Mouse (Mus musculus) hindbrain, embryonic 15.5 days (tissue): ENCODE results near the gene Gm49510. TPM values are rescaled to one million over a fixed set of nuclear protein-coding genes. Genes with fewer than 3 reads are reported as not detected.

Experiments used
- ATAC-seq: fragments of 200-750 bp; cut with Nextera tagmentation; 2 replicates; pipeline ENCODE4 v1.8.0; 2017; ENCODE audit warnings: low read depth, moderate number of reproducible peaks, moderate TSS enrichment; ENCODE audit not compliant: low FRiP score
- H3K27ac ChIP-seq: fragments of 300-500 bp; sonication (generic); replicated peaks from 2 replicates; pipeline ENCODE4 v1.5.1; 2015; ENCODE audit warnings: mild to moderate bottlenecking, inconsistent platforms
- H3K27me3 ChIP-seq: fragments of 300-500 bp; sonication (generic); 2 replicates; pipeline ENCODE4 v1.6.1; 2015; ENCODE audit warnings: control low read depth, inconsistent platforms
- H3K36me3 ChIP-seq: fragments of 300-500 bp; sonication (generic); 2 replicates; pipeline ENCODE4 v1.6.1; 2015; ENCODE audit warnings: control low read depth, inconsistent platforms
- H3K4me1 ChIP-seq: fragments of 300-500 bp; sonication (generic); replicated peaks from 2 replicates; pipeline ENCODE4 v1.6.1; 2015; ENCODE audit warnings: control low read depth, inconsistent platforms
- H3K4me2 ChIP-seq: fragments of 300-500 bp; sonication (generic); 2 replicates; pipeline ENCODE4 v1.6.1; 2015; ENCODE audit warnings: moderate library complexity, mild to moderate bottlenecking, inconsistent platforms
- H3K4me3 ChIP-seq: fragments of 300-500 bp; sonication (generic); 2 replicates; pipeline ENCODE4 v1.5.1; 2015; ENCODE audit warnings: mild to moderate bottlenecking, inconsistent platforms
- H3K9ac ChIP-seq: fragments of 300-500 bp; sonication (generic); 2 replicates; pipeline ENCODE4 v1.6.1; 2015; ENCODE audit warnings: inconsistent platforms
- H3K9me3 ChIP-seq: fragments of 300-500 bp; sonication (generic); 2 replicates; pipeline ENCODE4 v1.6.1; 2016; ENCODE audit warnings: control low read depth, inconsistent platforms
- WGBS: fragments of 180-500 bp; shearing (Covaris S2); methylation state at CpG from one replicate; pipeline ENCODE4 v1.1.7; 2015; 5-methylcytosine and 5-hydroxymethylcytosine counted together
- polyA plus RNA-seq: library from polyadenylated mRNA; unstranded; fragments of >200 nt; fragmentation: Nextera tagmentation; extraction: Ambion mirVana; gene quantifications from 2 replicates; pipeline ENCODE4 v1.2.1, GENCODE M21; 2015

Gene Gm49510
- polyA plus RNA-seq, 1 experiment from 2014 or later, result not detected

DNA sequence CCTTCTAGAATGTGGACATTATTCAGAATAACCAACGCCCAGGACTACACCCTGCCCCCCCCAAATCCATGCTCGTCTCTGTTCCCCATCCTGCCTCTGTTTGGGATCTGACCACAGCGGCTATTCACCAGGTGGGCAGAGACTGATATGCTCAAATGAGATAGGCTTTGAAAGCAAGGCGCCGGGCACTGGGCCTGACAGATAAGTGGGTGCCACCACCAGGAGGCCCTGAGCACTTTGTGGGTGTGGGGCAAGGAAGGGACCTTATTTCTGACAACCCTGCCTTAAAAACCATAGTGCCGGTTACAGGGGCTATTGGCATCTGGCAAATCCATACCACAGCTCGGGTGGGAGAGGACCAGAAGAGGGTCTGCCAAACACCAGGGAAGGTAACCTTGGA is 23.2 kb downstream of the Gm49510 start:
- peaks cover 7% of the 10 kb centered on the region; the same call in 1 of the 2 replicates for H3K36me3 ChIP-seq
- H3K9me3 ChIP-seq, result no peaks in the 10 kb centered on the region
- H3K4me1 ChIP-seq, result peaks cover 22% of the 10 kb centered on the region
- H3K4me2 ChIP-seq, result no peak overlapping the region
- H3K27me3 ChIP-seq, result peaks cover 8% of the 10 kb centered on the region; the same call in 1 of the 2 replicates
- no peak overlapping the region for H3K27ac ChIP-seq
- no peak overlapping the region for H3K4me3 ChIP-seq
- 89% methylated on average over 7 of the region's 7 CpGs for WGBS
- H3K9ac ChIP-seq, result no peak overlapping the region
- no peak for ATAC-seq

DNA sequence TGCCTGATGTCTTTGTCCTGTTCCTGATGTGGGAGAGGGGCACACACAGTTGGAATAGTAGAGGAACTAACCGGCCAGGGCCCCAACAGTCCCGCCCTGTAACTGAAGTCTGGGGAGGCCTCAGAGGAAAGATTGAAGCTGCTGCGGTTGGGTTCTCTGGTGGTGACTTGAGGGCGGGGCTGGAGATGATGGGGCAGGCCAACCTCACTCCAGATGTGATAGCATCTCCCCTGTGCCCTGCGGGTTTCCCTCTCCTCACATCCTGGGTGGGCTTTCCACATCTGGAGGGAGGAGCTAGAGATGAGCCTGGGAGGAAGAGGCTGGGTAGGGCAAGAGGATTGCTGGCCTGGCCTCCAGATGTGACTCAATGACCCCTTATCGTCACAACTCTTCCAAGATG is 24.1 kb downstream of the Gm49510 start:
- no peak overlapping the region for H3K4me3 ChIP-seq
- H3K9me3 ChIP-seq, result no peaks in the 10 kb centered on the region
- H3K27ac ChIP-seq, result no peak overlapping the region
- peaks cover 26% of the 10 kb centered on the region for H3K4me1 ChIP-seq
- no peak for ATAC-seq
- no peak overlapping the region for H3K9ac ChIP-seq
- WGBS, result 74% methylated on average over 6 of the region's 6 CpGs
- no peak overlapping the region for H3K4me2 ChIP-seq
- peaks cover 10% of the 10 kb centered on the region; the same call in 1 of the 2 replicates for H3K27me3 ChIP-seq
- peaks cover 7% of the 10 kb centered on the region; the same call in 1 of the 2 replicates for H3K36me3 ChIP-seq

GRCm38 (mm10) chr15:78925129-78925528 is 25.7 kb downstream of the Gm49510 start:
- Histone ChIP-seq H3K4me3 (no peak overlapping the region), H3K36me3 (no peaks in the 10 kb centered on the region), H3K27me3 (peaks cover 10% of the 10 kb centered on the region; the same call in 1 of the 2 replicates), H3K4me1 (peaks cover 26% of the 10 kb centered on the region), H3K9ac (no peak overlapping the region), H3K9me3 (no peaks in the 10 kb centered on the region), H3K27ac (0 out of 2 replicates have a peak overlapping the region, but pooled peaks have one; percentile 52), H3K4me2 (no peak overlapping the region)
- 35% methylated on average over 8 of the region's 8 CpGs for WGBS
- ATAC-seq, result no peak

DNA sequence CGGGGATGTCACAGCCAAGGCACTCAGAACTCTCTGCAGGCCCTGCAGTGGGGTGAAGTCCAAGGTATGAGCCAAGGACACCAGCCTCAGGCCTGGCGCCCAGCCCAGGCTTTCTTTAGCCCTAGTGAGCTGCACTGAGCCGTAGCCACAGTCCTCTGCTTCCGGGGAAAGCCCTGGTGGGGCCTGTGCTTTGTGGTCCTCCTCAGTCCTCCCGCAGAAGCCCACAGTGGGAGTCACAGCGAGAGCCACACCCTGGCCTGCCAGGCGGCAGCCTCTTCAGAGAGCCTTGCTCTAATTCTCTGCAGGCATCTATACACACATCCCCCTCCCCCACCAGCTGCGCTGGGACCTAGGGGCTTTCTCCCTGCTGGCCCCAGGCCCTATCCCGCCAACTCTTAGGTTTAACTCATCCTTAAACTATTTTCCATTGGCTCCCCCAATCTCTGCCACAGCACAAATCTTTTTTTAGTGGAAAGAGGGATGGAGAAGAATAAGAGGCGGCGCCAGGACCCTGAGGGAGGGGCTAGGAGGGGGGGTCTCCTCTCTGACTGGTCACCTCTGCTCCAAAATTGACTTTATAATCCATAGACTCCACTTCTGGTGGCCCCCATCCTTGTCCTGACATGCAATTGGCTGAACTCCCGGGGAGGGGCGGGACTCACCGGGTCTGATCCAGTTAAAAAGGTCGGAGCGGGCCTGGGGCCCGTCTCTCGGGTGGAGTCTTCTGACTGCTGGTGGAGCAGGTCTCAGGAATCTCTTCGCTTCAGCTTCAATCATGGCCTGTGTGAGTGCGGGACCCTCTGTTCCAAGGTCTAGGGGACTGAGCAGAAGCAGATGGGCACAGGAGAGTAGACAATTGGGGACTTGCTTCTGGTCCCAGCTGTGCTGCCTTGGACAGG is 26.8 kb downstream of the Gm49510 start, which contains the start of gene Lgals1:
Lgals1 (plus strand) TSS at position 705 of the 899 bp plus-strand sequence.
- H3K36me3 ChIP-seq, result no peaks in the 10 kb centered on the region
- peak within 1 kb of the TSS; percentile 57 for H3K4me2 ChIP-seq
- ATAC-seq, result peak; percentile 65
- peak within 1 kb of the TSS; percentile 52; the same call in 1 of the 2 replicates for H3K27ac ChIP-seq
- peaks cover 26% of the 10 kb centered on the region for H3K4me1 ChIP-seq
- H3K9me3 ChIP-seq, result no peaks in the 10 kb centered on the region
- peaks cover 10% of the 10 kb centered on the region; the same call in 1 of the 2 replicates for H3K27me3 ChIP-seq
- peak within 1 kb of the TSS; percentile 31 for H3K4me3 ChIP-seq
- 8% methylated on average over 20 of the region's 20 CpGs for WGBS
- H3K9ac ChIP-seq, result no peak within 1 kb of the TSS; the same call in 1 of the 2 replicates

DNA sequence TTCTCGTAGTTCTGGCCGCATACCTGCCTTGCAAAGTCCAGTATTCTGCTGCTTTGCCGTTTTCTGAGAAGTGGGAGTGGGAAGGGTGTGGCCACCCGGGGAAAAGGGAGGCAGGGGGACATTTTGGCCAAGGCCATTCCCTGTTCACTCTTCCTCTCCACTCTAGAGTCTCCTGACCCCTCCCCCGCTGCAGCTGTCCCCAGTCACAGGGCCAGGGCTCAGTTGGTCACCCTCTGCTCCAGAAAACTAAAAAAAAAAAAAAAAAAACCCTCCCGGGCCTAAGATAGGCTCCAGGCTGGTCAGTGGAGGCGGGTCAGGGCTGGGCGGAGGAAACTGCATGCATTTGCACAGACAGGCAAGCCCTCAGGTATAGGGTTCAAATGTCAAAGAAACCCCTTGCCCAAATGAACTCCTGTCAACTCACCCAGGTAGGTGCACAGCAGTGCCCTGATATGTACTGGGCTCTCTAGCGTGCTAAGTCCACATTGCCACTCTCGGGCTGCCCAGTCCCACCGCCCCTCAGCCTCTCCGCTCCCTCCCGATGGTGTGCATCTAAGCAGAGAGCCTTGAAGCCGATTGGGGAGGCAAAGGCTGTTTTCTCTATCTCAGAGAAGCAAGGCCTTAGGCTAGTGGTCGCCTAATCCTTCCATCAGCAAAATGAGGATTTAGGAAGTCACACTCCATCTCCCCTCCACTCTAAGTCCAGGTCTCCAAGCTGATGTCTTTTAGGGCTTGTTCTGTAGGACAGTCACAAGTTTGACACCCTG is 27.7 kb downstream of the Gm49510 start:
- H3K4me3 ChIP-seq, result peak overlapping the region; percentile 31
- peak overlapping the region; percentile 57 for H3K4me2 ChIP-seq
- 28% methylated on average over 15 of the region's 15 CpGs for WGBS
- H3K36me3 ChIP-seq, result no peaks in the 10 kb centered on the region
- H3K9ac ChIP-seq, result 0 out of 2 replicates have a peak overlapping the region, but pooled peaks have one; percentile 5
- H3K27ac ChIP-seq, result no peak overlapping the region
- peaks cover 10% of the 10 kb centered on the region; the same call in 1 of the 2 replicates for H3K27me3 ChIP-seq
- H3K4me1 ChIP-seq, result peaks cover 26% of the 10 kb centered on the region
- no peak for ATAC-seq
- no peaks in the 10 kb centered on the region for H3K9me3 ChIP-seq

DNA sequence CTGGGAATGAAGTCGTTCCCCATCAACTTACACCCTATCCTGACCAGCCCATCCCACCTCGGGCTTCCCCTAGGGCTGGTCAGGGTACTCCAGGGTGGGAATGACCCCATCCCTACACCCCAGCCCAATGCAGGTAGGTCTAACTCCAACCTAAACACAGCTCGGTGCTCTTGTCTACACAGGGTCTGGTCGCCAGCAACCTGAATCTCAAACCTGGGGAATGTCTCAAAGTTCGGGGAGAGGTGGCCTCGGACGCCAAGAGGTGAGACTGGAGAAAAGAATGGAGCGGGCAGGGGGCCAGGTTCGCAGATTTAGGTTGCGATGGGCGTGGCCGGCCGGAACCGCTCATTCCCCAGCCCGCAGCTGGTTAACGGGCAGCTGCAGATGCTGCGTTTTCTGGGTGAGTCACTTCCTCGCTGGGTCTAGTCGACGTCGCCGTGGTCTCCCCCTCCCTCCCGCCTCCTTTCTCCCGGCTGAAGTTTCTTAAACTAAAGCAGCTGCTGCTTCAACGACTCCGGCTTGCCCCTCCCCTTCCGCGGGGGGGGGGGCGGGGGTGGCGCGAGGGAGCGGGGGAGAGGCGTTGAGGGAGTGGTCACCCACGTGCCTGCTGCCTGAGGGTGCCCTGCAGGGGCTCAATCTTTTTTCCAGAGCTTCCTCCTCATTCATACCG is 28.5 kb downstream of the Gm49510 start:
- no peak overlapping the region for H3K27ac ChIP-seq
- WGBS, result under 1% methylated on average over 28 of the region's 35 CpGs
- peak overlapping the region; percentile 5; the same call in 1 of the 2 replicates for H3K9ac ChIP-seq
- H3K9me3 ChIP-seq, result no peaks in the 10 kb centered on the region
- peaks cover 26% of the 10 kb centered on the region for H3K4me1 ChIP-seq
- peak overlapping the region; percentile 31 for H3K4me3 ChIP-seq
- no peak for ATAC-seq
- peak overlapping the region; percentile 57 for H3K4me2 ChIP-seq
- H3K36me3 ChIP-seq, result no peaks in the 10 kb centered on the region
- peaks cover 10% of the 10 kb centered on the region; the same call in 1 of the 2 replicates for H3K27me3 ChIP-seq

GRCm38 (mm10) chr15:78928539-78928938 is 29.1 kb downstream of the Gm49510 start:
- ATAC-seq, result no peak
- peaks cover 10% of the 10 kb centered on the region; the same call in 1 of the 2 replicates for H3K27me3 ChIP-seq
- no peak overlapping the region for H3K9ac ChIP-seq
- H3K4me1 ChIP-seq, result peaks cover 26% of the 10 kb centered on the region
- WGBS, result 50% methylated on average over 8 of the region's 8 CpGs
- 0 out of 2 replicates have a peak overlapping the region, but pooled peaks have one; percentile 31 for H3K4me3 ChIP-seq
- no peaks in the 10 kb centered on the region for H3K9me3 ChIP-seq
- H3K36me3 ChIP-seq, result no peaks in the 10 kb centered on the region
- H3K27ac ChIP-seq, result no peak overlapping the region
- peak overlapping the region; percentile 57 for H3K4me2 ChIP-seq

DNA sequence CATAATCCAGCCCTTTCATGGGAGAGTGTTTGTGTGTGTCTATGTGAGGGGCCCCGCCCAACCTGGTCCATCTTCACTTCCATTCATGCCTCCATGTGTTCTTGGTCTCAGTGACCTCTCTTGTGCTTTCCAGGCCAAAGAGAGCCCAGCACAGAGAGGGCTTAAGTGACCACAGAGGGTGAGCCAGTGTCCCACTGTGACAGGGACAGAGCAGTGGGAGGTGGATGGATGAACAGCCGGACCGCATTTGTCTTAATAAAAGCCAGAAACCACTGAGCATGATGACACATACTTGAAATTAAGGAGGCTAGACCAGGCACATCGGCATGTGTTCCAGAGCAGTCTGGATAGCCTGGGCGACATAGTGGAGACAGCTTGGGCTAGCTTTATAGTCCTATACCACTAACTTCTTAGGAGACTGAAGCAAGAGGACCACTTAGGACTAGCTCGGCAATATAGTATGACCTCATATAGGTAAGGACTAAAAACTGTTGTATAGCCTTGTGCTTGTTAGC is 30.8 kb downstream of the Gm49510 start:
- WGBS, result 92% methylated on average over 6 of the region's 6 CpGs
- Histone ChIP-seq H3K4me2 (no peak overlapping the region), H3K27ac (no peak overlapping the region), H3K9me3 (no peaks in the 10 kb centered on the region), H3K4me1 (peaks cover 26% of the 10 kb centered on the region), H3K4me3 (no peak overlapping the region), H3K9ac (no peak overlapping the region), H3K27me3 (peaks cover 10% of the 10 kb centered on the region; the same call in 1 of the 2 replicates), H3K36me3 (no peaks in the 10 kb centered on the region)
- no peak for ATAC-seq

DNA sequence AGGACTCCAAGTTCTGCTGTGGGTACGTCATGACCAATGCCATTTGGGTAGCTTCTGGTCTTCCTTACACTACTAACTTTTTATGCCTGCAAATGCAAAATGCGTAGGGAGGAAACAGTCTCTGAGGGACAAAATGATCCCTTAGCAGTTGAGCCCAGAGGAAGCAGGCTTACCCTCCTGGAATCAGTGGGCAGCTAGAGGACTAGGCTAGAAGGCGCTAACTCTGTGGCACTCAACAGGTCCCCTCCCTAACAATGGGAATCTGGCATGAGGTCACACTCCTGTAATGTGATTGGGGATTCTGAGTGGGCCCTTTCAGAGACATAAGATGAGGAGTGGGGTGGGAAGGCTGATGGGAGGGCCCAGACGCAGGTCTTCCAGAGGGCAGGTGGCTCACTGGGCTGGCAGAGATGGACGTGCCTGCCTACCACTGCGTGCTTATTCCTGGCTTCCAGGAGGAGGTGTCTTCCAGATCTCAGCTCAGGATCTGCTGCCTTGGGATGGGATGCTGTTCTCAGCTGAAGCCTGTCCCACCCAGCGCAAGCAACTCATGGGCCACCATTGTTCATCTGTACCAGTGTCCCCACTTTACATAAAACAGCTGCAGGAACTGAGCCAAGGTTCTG is 31.4 kb downstream of the Gm49510 start:
- H3K4me2 ChIP-seq, result no peak overlapping the region

GRCm38 (mm10) chr15:78931577-78931976 is 32.1 kb downstream of the Gm49510 start:
- H3K27ac ChIP-seq, result no peak overlapping the region
- WGBS, result 34% methylated on average over 3 of the region's 3 CpGs
- H3K4me3 ChIP-seq, result no peak overlapping the region
- no peak overlapping the region for H3K4me2 ChIP-seq
- no peak for ATAC-seq
- H3K4me1 ChIP-seq, result peaks cover 26% of the 10 kb centered on the region
- H3K27me3 ChIP-seq, result peaks cover 10% of the 10 kb centered on the region; the same call in 1 of the 2 replicates
- no peaks in the 10 kb centered on the region for H3K36me3 ChIP-seq
- no peak overlapping the region for H3K9ac ChIP-seq
- H3K9me3 ChIP-seq, result no peaks in the 10 kb centered on the region

More for the DNA sequence above, 31.4 kb downstream of the Gm49510 start:
- Histone ChIP-seq H3K27ac (no peak overlapping the region), H3K9me3 (no peaks in the 10 kb centered on the region), H3K4me1 (peaks cover 27% of the 10 kb centered on the region), H3K27me3 (peaks cover 10% of the 10 kb centered on the region; the same call in 1 of the 2 replicates), H3K9ac (no peak overlapping the region), H3K36me3 (no peaks in the 10 kb centered on the region), H3K4me3 (no peak overlapping the region)
- WGBS, result 91% methylated on average over 7 of the region's 7 CpGs
- no peak for ATAC-seq
